Mouse (Mus musculus) activated CD4-positive, CD25-positive, alpha-beta regulatory T cell, adult 4 months (primary cell): ENCODE measurements around the gene Rnf126. TPM values are rescaled to one million over a fixed set of nuclear protein-coding genes. Genes with fewer than 3 reads are reported as not detected.

Experiments used
- ATAC-seq: one replicate; pipeline ENCODE4 v1.8.0; 2017
- polyA plus RNA-seq, 2 experiments: library from polyadenylated mRNA; unstranded; fragments of 100-300 nt; shearing (Covaris generic); gene quantifications; one replicate each; pipeline ENCODE4 v1.2.1; 2017

The Rnf126 gene
- 1 to 10 TPM; 3.9 to 4.4 TPM for polyA plus RNA-seq

- peak; percentile 92 for ATAC-seq
Measured at GRCm38 (mm10) chr10:79766508-79767325, at the start of gene Rnf126. Rnf126 (minus strand) TSS chr10:79766952.

GRCm38 (mm10) chr10:79815671-79816494 is 49.1 kb upstream of the Rnf126 start:
- no peak for ATAC-seq

- no peak for ATAC-seq
Measured at GRCm38 (mm10) chr10:79814271-79814842, 47.6 kb upstream of the Rnf126 start.

GRCm38 (mm10) chr10:79811736-79812637 is 45.2 kb upstream of the Rnf126 start:
- no peak for ATAC-seq

- ATAC-seq = no peak
Measured at GRCm38 (mm10) chr10:79808728-79809127, 42.0 kb upstream of the Rnf126 start.

- no peak for ATAC-seq
Measured at GRCm38 (mm10) chr10:79807826-79808225, 41.1 kb upstream of the Rnf126 start.

GRCm38 (mm10) chr10:79806972-79807371 is 40.2 kb upstream of the Rnf126 start:
- no peak for ATAC-seq

- no peak for ATAC-seq
Measured at GRCm38 (mm10) chr10:79806331-79806730, 39.6 kb upstream of the Rnf126 start.

GRCm38 (mm10) chr10:79805636-79806035 is 38.9 kb upstream of the Rnf126 start:
- ATAC-seq = no peak

- no peak for ATAC-seq
Measured at GRCm38 (mm10) chr10:79803716-79804323, 37.1 kb upstream of the Rnf126 start.

GRCm38 (mm10) chr10:79802331-79802971 is 35.7 kb upstream of the Rnf126 start:
- ATAC-seq = no peak

GRCm38 (mm10) chr10:79801837-79802236 is 35.1 kb upstream of the Rnf126 start:
- ATAC-seq = no peak

GRCm38 (mm10) chr10:79800508-79800907 is 33.8 kb upstream of the Rnf126 start:
- ATAC-seq = no peak

GRCm38 (mm10) chr10:79798289-79798928 is 31.7 kb upstream of the Rnf126 start:
- no peak for ATAC-seq

- ATAC-seq = no peak
Measured at GRCm38 (mm10) chr10:79797326-79797725, 30.6 kb upstream of the Rnf126 start.

- no peak for ATAC-seq
Measured at GRCm38 (mm10) chr10:79795905-79796304, 29.2 kb upstream of the Rnf126 start.

- no peak for ATAC-seq
Measured at GRCm38 (mm10) chr10:79794491-79794931, 27.8 kb upstream of the Rnf126 start.

- ATAC-seq = peak; percentile 32
Measured at GRCm38 (mm10) chr10:79793738-79794490, 27.2 kb upstream of the Rnf126 start.

GRCm38 (mm10) chr10:79793051-79793737 is 26.4 kb upstream of the Rnf126 start, which contains the start of gene Palm:
Palm (plus strand) TSS chr10:79793572.
- peak; percentile 46 for ATAC-seq
